Mouse (Mus musculus) liver, postnatal 0 days (tissue): ENCODE data around the gene Tbc1d8. TPM values are rescaled to one million over a fixed set of nuclear protein-coding genes. Genes with fewer than 3 reads are reported as not detected.

Experiments used
- ATAC-seq: fragments of 200-750 bp; cut with Nextera tagmentation; 2 replicates; pipeline ENCODE4 v1.8.0; 2017; ENCODE audit warnings: mild to moderate bottlenecking, moderate library complexity
- DNase-seq: peaks from one replicate; pipeline ENCODE4 v3.0.0-alpha.2; 2016
- H3K27ac ChIP-seq: fragments of 300-500 bp; sonication (generic); 2 replicates; pipeline ENCODE4 v1.5.1; 2014; ENCODE audit warnings: antibody characterized with exemption, moderate library complexity, mild to moderate bottlenecking, low read depth
- H3K27me3 ChIP-seq: fragments of 300-500 bp; sonication (generic); 2 replicates; pipeline ENCODE4 v1.6.1; 2014; ENCODE audit warnings: low read length, control low read depth, mixed read lengths; ENCODE audit not compliant: insufficient read depth
- H3K36me3 ChIP-seq: fragments of 300-500 bp; sonication (generic); replicated peaks from 2 replicates; pipeline ENCODE4 v1.6.1; 2014; ENCODE audit warnings: mild to moderate bottlenecking, control low read depth, low read length, moderate library complexity, mixed read lengths; ENCODE audit not compliant: insufficient read depth
- H3K4me1 ChIP-seq: fragments of 300-500 bp; sonication (generic); 2 replicates; pipeline ENCODE4 v1.6.1; 2014; ENCODE audit warnings: antibody characterized with exemption, mild to moderate bottlenecking, control low read depth; ENCODE audit not compliant: insufficient read depth
- H3K4me2 ChIP-seq: fragments of 300-500 bp; sonication (generic); 2 replicates; pipeline ENCODE4 v1.6.1; 2014; ENCODE audit warnings: low read depth, mild to moderate bottlenecking, low read length, moderate library complexity, mixed read lengths
- H3K4me3 ChIP-seq: fragments of 300-500 bp; sonication (generic); 2 replicates; pipeline ENCODE4 v1.5.1; 2014; ENCODE audit warnings: low read depth, low read length
- H3K9ac ChIP-seq: fragments of 300-500 bp; sonication (generic); replicated peaks from 2 replicates; pipeline ENCODE4 v1.6.1; 2014; ENCODE audit warnings: mild to moderate bottlenecking, moderate library complexity
- H3K9me3 ChIP-seq: fragments of 300-500 bp; sonication (generic); 2 replicates; pipeline ENCODE4 v1.6.1; 2016; ENCODE audit warnings: mild to moderate bottlenecking, control low read depth, low read length, mixed read lengths
- CTCF ChIP-seq: sonication (generic); IDR thresholded peaks from 2 replicates; pipeline ENCODE4 v1.5.1; 2016; ENCODE audit warnings: antibody characterized with exemption, low read depth
- EP300 ChIP-seq: IDR thresholded peaks from 2 replicates; pipeline ENCODE4 v1.6.1; 2016; ENCODE audit warnings: antibody characterized with exemption, low read depth, mild to moderate bottlenecking
- WGBS: fragments of 180-500 bp; shearing (Covaris S2); extraction: QIAGEN DNeasy Blood & Tissue Kit; methylation state at CpG from one replicate; pipeline ENCODE4 v1.1.7; 2014; ENCODE audit not compliant: insufficient replicate concordance; 5-methylcytosine and 5-hydroxymethylcytosine counted together
- polyA plus RNA-seq: library from polyadenylated mRNA; unstranded; fragments of >200 nt; fragmentation: Nextera tagmentation; extraction: Ambion mirVana; gene quantifications from 2 replicates; pipeline ENCODE4 v1.2.1, GENCODE M21; 2015

The Tbc1d8 gene
- polyA plus RNA-seq, 1 experiment from 2014 or later, result 8.8 TPM

DNA sequence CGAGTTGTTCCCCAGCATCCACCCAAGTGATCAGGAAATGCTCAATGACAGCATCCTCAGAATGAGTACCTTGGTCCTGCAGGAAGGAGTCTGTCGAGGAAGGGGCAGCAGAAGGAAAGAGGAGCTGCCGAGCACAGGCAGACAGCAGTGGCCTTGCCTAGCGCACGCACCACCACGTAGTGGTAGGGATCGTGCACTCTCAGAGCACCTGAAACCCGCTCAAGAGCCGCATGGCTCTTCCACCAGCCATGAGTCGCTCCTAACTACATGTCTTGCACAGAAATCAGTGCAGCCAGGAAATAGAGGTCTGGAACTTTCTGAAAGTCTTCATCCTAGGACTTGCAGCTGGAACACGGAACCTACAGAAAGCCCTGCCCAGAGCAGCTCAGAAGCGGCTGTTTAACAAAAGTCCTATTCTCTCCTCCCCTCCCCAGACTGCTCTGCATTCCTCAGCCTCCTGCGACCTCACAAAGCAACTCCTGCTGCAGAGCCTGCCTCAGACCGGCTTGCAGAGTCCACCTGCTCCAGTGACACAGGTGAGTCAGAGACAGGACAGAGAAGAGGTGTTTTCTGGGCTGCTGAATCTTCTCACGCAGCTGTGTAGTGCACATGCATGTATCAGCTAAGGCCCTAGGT lies 142.9 kb downstream of the Tbc1d8 start:
- H3K36me3 ChIP-seq, result peaks cover 4% of the 10 kb centered on the region; the same call in 1 of the 2 replicates
- H3K9me3 ChIP-seq, result no peaks in the 10 kb centered on the region
- no peaks in the 10 kb centered on the region for H3K4me1 ChIP-seq
- no peak for ATAC-seq
- no peaks in the 10 kb centered on the region for H3K27me3 ChIP-seq
- no peak overlapping the region for H3K9ac ChIP-seq
- 37% methylated on average over 15 of the region's 15 CpGs for WGBS
- DNase-seq, result no peak
- H3K4me2 ChIP-seq, result no peak overlapping the region
- no peak overlapping the region for H3K4me3 ChIP-seq
- H3K27ac ChIP-seq, result no peak overlapping the region
- TF ChIP-seq CTCF (no peak), EP300 (no peak)

DNA sequence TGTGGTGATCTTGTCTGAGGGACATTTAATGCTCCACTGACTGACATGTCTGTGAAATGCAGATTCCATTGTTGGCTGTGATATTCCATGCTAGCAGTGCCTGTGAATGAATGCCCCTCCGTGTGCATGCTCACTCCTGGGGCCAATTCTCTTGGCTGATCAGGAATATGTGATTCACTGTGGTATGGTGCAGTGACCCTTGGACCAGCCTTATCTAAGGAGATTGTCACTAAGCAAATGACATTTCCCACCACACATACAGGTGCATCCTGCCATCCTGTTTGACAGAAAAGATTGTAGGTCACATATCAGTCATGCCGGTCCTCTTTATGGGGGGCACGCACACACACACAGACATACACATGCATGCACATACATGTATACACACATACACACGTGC lies 146.1 kb downstream of the Tbc1d8 start:
- Histone ChIP-seq H3K4me2 (no peak overlapping the region), H3K27me3 (no peaks in the 10 kb centered on the region), H3K9me3 (no peaks in the 10 kb centered on the region), H3K4me3 (no peak overlapping the region), H3K4me1 (no peaks in the 10 kb centered on the region), H3K9ac (no peak overlapping the region), H3K27ac (no peak overlapping the region), H3K36me3 (no peaks in the 10 kb centered on the region; the same call in 1 of the 2 replicates)
- DNase-seq (no peak), ATAC-seq (no peak)
- WGBS, result 66% methylated on average over 4 of the region's 4 CpGs
- TF ChIP-seq EP300, result no peak
- no peak for TF ChIP-seq CTCF

DNA sequence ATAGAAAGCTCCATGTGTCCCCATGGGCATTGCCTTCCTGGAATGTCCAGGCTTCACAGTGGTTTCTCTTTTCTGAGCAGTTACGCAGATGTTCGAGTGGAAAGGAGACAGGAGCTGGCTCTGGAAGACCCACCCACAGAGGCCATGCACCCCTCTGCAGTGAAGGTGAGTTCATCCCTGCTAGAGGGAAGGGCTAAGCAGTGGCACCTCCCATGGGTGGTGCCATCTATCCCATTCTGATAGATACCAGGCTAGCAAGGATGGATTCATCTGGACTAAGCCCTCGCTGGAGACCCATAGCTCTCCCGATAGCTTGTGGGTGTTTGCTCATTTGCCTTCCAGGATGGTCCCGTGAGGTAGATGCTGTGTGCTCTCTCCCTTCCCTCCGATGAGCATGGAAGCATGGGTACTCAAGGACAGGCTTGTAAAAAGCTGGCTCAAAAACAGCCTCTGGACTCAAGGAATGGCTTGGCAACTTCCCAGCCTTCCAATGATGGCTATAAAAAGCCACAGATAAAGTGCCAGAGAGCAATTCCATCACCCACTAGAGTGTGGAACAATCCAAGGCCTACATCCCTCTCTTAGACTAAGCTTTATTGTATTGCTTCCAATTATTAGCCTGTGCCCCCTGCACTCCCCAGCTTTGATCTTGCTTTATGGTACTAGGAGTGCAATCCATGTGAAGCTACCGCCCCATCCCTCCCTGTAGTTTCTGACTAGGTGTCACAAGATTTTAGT lies 147.5 kb downstream of the Tbc1d8 start:
- Histone ChIP-seq H3K9ac (no peak overlapping the region), H3K27ac (no peak overlapping the region), H3K27me3 (no peaks in the 10 kb centered on the region), H3K4me3 (no peak overlapping the region), H3K9me3 (no peaks in the 10 kb centered on the region), H3K4me1 (no peaks in the 10 kb centered on the region), H3K4me2 (no peak overlapping the region), H3K36me3 (no peaks in the 10 kb centered on the region; the same call in 1 of the 2 replicates)
- WGBS, result 83% methylated on average over 7 of the region's 7 CpGs
- ATAC-seq (no peak), DNase-seq (no peak)
- no peak for TF ChIP-seq EP300

DNA sequence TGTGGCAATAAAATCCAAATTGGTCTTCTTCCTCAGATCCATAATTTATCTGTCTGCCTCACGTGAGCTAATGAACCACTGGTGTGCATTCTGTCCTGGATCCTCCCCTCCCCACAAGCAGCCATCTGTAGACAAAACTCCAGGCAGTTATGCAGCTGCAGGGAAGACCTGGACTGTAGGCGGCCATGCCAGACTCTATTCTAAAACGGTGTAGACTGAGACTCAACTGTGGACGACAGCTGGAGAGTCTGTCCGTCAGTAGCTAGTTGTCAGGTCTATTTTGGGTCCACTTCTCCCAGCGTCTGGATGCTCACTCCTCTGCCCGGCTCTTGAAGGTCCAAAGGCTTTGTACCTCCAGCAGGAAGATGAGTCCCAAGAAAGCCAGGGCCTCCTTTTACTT lies 151.0 kb downstream of the Tbc1d8 start:
- no peak for TF ChIP-seq CTCF
- no peak for TF ChIP-seq EP300
- Histone ChIP-seq H3K27ac (no peak overlapping the region), H3K9ac (no peak overlapping the region), H3K4me3 (no peak overlapping the region), H3K4me2 (no peak overlapping the region), H3K4me1 (no peaks in the 10 kb centered on the region), H3K36me3 (no peaks in the 10 kb centered on the region), H3K9me3 (no peaks in the 10 kb centered on the region), H3K27me3 (no peaks in the 10 kb centered on the region)
- DNase-seq (no peak), ATAC-seq (no peak)
- 74% methylated on average over 7 of the region's 7 CpGs for WGBS

DNA sequence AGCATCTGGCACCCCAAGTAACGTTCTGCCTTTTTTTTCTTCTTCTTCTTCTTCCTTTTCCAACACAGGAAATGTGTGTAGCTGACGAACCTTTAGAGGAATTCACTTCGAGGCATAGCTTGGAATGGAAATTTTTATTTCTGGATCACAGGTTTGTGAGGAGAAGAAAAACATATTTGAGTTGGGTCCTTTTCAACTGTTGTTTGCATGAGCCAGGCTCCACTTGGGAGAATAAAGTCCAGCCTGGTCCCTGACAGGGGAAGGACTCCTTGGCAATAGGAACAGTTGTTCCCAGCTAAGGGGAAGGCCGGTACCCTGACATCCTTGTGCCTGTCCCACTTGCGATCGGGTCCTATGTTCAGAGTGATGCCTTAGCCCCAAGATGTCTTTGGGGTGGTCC lies 153.3 kb downstream of the Tbc1d8 start:
- DNase-seq (no peak), ATAC-seq (no peak)
- Histone ChIP-seq H3K4me1 (no peaks in the 10 kb centered on the region), H3K9me3 (no peaks in the 10 kb centered on the region), H3K36me3 (no peaks in the 10 kb centered on the region), H3K4me3 (no peak overlapping the region), H3K4me2 (no peak overlapping the region), H3K9ac (no peak overlapping the region), H3K27me3 (no peaks in the 10 kb centered on the region), H3K27ac (no peak overlapping the region)
- TF ChIP-seq EP300 (no peak), CTCF (no peak)
- WGBS, result 72% methylated on average over 6 of the region's 6 CpGs

DNA sequence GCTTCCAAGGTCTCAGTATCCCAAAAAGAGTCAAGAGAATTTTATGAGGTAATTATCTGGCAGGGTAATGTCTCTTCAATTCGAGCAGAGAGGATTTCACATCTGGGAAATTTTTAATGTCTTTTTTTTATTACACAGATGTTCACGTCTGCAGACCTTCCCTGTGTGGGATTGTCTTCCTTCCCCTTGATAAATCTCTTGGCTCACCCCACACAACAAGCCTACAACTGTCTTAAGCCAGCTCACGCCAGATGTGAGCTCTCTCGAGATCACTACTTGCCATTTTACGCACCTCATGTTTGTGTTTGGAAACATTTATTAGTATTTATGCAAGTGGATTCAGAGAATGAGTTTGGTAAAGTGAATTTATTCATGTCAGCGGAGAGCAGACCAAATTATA lies 156.6 kb downstream of the Tbc1d8 start:
- TF ChIP-seq CTCF, result no peak
- no peak for TF ChIP-seq EP300
- Histone ChIP-seq H3K27ac (no peak overlapping the region), H3K9ac (no peak overlapping the region), H3K9me3 (no peaks in the 10 kb centered on the region), H3K4me1 (peaks cover 12% of the 10 kb centered on the region; the same call in 1 of the 2 replicates), H3K27me3 (no peaks in the 10 kb centered on the region), H3K4me2 (no peak overlapping the region), H3K4me3 (no peak overlapping the region), H3K36me3 (no peaks in the 10 kb centered on the region)
- no peak for ATAC-seq
- DNase-seq, result no peak
- 65% methylated on average over 6 of the region's 6 CpGs for WGBS

Other genes starting within 250 kb of the Tbc1d8 start
- gene Rpl31, start 110.9 kb downstream of the Tbc1d8 start, polyA plus RNA-seq, result 306 and 334 TPM in 2 replicates
- gene Cnot11, start 56.2 kb upstream of the Tbc1d8 start, polyA plus RNA-seq, result 5.9 and 7.7 TPM in 2 replicates
- 25.9 and 26.9 TPM in 2 replicates for gene Rnf149, start 98.7 kb upstream of the Tbc1d8 start, polyA plus RNA-seq
- not detected in 2 replicates for gene Creg2, start 172.7 kb upstream of the Tbc1d8 start, polyA plus RNA-seq
- gene Rfx8, start 242.2 kb upstream of the Tbc1d8 start, polyA plus RNA-seq, result 0.09 TPM in 1 of 2 replicates, not detected in the other